Mouse (Mus musculus) megakaryocyte-erythroid progenitor cell, adult 5-6 weeks (primary cell): Measurements from ENCODE around the gene Farp2. TPM values are rescaled to one million over a fixed set of nuclear protein-coding genes. Genes with fewer than 3 reads are reported as not detected.

Source experiments
- ATAC-seq: replicated peaks from 2 replicates; pipeline ENCODE4 v1.8.0; 2016; ENCODE audit warnings: mild to moderate bottlenecking, inconsistent platforms; ENCODE audit not compliant: severe bottlenecking, poor library complexity, low FRiP score, low TSS enrichment
- total RNA-seq, 2 experiments: library from RNA; stranded (forward) in 1 of 2; stranded (reverse) in 1 of 2; fragments of 200-1000, 215-1000 nt in 1 of 2; fragments of >200 nt in 1 of 2; fragmentation: Nextera tagmentation in 1 of 2; gene quantifications; 2 replicates each; pipeline ENCODE4 v1.2.3; 2014 to 2017

Gene Farp2
- total RNA-seq, 2 experiments from 2014 or later = 2.0 to 3.0 TPM

DNA sequence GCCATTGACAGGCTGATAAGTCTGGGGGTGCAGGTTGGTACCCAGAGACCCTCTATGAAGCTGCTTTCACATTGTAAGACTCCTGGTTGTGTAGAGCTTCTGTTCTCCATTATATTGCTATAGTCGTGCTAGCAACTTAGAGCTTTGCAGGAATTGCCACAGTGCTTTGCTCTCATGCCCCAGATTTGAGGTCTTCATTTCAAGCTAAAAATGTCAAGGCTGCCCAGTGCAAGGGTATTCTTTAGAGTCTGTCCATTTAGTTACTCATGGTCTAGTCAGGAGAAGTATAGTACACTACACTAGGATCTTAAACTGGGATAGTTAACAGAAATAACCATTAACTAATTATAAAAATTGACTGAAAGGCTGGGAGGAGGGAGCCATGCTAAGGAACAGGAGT, 35.4 kb downstream of the Farp2 start:
- no peak for ATAC-seq

DNA sequence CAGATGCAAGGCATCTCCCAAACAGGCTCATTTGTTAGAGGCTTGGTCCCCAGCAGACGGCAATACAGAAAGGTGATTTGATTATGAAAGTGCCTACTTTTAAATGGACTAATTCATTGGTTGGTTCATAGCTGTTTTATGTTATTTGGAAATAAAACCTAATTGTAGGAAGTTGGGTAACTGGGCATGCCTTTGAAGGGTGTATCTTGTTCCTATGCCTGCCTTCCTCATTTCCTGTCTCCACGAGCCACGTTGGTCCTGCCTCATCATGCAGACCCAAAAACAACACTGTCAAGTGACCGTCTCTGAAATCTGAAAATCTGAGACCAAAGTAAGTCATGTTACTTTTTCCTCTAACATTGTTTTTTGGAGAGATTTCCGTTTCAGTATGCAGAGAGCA, 39.5 kb downstream of the Farp2 start:
- no peak for ATAC-seq

DNA sequence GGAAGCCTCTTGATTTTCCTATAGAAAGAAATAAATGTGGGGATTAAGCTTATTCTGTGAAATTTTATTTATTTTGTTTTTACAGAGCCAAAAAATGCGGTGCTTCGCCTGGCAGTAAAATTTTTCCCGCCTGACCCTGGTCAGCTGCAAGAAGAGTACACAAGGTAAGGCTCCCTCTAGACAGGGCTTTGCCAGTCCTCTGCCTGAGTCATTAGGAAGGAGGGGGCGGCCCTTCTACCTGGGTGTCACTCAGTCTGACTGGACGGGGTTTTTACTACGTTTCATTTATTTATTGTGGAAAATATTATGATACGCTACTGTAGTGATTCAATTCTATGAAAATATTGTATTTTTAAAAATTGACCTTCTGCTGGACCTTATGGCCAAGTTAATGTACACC, 51.3 kb downstream of the Farp2 start:
- ATAC-seq = no peak

DNA sequence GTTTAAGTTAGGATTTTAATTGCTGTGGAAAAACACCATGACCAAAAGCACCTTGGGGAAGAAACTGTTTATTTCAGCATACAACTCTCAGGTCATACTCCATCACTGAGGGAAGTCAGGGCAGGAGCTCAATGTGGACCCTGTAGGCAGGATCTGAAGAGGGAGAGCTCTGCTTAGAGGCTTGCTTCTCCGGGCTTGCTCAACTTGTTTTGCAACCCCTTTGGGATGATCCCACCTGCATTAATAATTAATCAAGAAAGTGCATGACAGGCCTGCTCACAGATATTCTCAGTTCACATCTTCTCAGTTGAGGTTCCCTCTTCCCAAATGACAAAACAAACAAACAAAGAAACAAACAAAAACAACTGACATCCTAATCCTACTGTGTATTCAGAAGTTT, 51.8 kb downstream of the Farp2 start:
- ATAC-seq = no peak

DNA sequence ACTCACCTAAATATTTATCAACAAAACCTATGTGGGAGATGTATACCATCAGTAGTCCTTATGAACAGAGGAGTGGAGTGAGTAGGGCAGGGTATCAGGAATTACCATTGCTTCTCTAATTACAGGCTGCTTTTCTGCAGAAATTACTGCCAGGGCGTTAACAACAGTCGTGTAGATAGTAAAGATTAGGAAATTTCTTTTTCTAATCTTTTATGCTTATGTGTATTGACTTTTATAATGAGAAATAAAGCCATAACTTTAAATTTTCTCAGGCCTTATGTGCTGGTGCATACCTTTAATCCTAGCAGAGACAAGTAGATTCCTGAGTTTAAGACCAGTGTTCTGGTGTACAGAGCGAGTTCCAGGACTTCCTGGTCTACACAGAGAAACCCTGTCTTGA, 52.9 kb downstream of the Farp2 start:
- ATAC-seq = no peak

DNA sequence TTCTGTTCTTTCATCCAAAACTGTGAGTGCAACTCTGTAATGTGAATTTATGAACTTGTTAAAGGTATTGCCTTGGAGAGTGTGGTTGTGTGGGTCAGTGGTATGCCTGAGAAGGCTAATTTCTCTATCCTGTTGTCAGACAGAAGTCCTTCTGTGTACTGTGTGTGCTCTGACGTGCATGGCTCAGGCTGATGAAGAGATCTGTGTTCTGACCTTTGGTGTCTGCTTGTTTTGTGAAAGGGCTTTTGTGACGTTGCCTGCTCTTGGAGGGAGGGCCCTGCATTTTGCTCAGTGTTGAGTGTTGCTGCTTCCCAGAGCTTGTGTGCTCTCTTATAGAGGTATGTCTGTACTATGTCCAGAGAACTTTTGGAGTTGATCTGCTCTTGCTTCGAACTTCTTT, 55.1 kb downstream of the Farp2 start:
- no peak for ATAC-seq

DNA sequence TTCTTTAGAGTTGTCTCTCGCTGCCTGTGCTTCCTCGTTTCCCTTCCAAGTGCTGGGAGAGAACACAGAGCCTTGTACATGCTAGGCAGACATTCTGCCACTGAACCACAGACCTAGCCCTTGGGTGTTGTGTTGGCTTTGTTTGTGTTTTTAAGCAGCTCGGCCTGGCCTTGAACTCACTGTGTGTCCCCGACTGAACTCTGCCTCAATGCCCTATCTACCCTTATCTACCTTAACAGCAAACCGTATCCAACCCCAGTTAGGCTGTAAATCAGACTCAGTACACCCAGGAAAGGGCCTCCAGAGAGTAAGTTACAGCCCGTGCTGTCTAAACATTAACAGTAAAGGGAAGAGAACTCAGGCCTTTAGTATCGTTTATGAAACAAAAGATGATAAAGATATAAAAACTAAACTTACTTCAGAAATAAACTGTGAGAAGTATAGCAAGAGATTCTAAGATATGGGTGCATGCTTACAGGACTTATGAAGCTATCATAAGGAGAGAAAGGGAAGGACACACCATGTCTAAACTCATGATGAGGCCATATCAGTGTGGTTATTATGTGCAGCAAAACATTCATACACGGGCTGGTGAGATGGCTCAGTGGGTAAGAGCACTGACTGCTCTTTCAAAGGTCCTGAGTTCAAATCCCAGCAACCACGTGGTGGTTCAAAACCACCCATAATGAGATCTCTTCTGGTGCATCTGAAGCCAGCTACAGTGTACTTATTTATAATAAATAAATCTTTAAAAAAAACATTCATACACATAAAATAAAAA, 56.0 kb downstream of the Farp2 start:
- ATAC-seq = peak; percentile 64

DNA sequence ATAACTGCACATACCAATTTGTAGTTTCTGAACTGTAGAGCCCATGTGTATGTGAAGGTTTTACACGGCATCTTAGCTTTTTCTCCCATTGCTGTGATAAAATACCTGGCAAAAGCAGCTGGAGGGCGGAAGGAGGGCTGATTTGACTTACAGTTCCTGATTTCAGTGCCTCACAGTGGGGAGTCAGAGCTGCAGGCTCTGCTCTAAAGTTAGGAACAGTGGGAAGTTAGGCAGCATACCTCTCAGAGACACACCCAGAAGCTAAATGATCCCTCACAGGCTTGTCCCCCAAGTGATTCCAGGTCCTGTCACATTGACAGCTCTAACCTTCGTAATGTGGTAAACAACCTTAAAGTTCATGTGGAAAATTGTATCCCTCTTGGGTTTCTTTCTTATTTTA, 65.2 kb downstream of the Farp2 start:
- ATAC-seq = no peak

DNA sequence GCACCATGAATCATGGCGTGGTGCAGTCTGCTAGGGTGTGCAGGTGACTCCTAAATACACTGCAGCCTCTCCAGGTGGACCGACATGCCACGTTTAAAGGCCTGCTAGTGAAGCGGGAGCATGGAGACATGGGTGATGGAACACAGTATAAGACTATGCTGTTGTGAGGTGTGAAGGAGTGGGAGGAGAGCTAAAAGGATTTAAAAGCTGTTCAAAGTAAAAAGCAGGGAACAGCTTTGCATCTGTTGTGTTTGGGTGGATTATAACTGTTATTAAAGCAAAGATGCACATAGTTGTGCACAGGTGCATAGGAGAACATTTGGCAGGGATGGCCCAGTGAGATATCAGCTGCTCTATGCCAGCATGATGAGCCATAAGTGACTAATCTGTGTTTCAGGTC, 66.0 kb downstream of the Farp2 start:
- no peak for ATAC-seq

DNA sequence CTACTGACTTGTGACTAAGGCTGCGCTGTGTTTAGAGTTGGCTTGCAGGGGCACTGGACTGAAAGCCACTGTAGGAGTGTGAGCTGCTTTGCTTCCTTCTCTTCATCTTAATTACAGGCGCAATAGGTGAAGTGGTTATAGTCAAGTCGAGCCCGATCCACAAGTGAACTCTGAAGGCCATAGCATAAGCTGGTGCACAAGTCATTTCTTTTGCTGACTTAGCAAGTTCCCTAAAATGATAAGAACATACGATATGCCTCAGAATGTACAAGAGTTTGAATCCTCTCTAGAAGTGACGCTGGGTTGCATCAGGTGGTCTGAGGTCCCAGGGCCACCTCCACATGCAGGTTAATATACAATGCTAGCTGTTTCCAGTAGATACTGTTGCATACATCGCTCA, 69.7 kb downstream of the Farp2 start:
- ATAC-seq = no peak

DNA sequence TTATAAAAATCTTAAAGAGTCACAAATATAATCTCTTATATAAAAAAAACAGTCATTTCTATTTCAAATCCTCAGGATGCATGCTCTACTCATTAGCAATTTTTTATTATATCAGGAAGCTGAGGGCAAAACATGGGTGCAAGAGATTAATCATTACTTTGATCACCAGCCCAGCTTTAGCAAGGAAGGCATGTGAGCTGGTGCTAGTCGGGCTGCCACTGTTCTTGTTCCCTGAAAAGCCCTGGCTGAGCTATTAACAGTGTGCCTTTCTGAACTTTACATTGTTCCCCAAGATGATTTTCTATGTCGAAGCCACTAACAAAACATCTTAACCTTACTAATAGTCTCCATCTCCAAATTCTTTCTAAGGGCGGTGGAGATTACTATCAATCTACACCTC, 76.5 kb downstream of the Farp2 start:
- ATAC-seq = no peak

DNA sequence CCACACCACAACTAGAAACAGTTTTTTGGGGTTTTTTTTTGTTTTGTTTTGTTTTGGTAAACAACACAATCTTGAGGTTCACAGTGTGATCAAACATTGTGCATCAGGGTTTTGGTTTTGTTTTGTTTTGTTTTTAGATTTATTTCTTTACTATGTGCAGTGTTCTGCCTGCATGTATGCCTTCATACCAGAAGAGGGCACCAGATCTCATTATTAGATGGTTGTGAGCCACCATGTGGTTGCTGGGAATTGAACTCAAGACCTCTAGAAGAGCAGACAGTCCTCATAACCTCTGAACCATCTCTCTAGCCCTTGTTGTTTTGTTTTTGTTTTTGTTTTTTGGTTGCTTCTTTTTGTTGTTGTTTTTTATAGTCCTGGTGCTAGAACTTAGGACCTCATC, 82.1 kb downstream of the Farp2 start:
- no peak for ATAC-seq

DNA sequence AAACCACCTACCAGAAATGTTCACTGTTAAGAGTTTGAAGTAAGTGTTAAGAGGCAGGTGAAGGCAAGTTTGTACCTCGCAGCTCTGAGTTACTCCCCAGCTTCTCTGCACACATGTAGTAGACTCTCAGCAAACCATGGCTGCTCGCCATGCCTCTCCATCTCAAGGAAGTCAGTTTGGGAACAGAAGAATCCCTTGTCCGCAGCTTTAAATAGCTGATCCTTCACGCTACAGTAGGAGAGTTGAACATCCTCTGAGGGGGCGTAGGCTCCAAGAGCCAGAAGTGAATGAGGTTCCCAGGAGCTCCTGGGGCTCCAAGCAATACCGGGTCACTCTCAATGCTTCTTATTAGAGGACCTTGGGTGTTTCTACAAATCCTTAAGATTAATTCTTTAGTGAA, 84.0 kb downstream of the Farp2 start:
- ATAC-seq = no peak

DNA sequence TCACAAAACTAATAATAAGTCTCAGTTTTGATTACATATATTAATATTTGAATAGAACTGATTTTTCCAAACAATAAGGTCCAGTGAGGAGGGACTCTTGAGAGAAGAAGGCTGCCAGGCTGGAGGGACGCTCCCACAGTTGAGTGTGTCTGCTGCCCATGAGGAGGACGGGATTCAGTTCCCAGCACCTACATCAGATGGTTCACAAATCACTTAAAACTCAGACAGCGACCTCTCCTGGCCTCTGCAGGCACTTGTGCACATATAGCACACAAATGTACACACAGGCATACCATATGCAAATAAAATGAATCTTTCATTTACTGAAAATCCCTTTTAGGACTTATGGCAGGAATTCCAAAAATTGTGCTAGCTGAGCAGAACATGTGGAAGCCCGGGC, 91.0 kb downstream of the Farp2 start:
- no peak for ATAC-seq

DNA sequence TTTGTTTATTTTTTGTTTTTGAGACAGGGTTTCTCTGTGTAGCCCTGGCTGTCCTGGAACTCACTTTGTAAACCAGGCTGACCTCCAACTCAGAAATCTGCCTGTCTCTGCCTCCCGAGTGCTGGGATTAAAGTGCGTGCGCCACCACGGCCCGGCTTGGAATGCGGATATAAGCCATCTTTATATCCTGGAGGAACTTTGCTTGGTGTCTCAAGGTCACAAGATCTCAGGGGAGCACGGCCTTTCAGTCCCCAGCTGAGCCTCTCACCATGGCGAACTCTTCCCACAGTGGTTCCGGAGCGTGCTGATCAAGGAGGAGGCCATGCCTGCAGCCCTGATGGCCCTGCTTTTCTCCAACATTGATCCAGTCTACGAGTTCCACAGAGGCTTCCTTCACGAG, 92.0 kb downstream of the Farp2 start:
- no peak for ATAC-seq

DNA sequence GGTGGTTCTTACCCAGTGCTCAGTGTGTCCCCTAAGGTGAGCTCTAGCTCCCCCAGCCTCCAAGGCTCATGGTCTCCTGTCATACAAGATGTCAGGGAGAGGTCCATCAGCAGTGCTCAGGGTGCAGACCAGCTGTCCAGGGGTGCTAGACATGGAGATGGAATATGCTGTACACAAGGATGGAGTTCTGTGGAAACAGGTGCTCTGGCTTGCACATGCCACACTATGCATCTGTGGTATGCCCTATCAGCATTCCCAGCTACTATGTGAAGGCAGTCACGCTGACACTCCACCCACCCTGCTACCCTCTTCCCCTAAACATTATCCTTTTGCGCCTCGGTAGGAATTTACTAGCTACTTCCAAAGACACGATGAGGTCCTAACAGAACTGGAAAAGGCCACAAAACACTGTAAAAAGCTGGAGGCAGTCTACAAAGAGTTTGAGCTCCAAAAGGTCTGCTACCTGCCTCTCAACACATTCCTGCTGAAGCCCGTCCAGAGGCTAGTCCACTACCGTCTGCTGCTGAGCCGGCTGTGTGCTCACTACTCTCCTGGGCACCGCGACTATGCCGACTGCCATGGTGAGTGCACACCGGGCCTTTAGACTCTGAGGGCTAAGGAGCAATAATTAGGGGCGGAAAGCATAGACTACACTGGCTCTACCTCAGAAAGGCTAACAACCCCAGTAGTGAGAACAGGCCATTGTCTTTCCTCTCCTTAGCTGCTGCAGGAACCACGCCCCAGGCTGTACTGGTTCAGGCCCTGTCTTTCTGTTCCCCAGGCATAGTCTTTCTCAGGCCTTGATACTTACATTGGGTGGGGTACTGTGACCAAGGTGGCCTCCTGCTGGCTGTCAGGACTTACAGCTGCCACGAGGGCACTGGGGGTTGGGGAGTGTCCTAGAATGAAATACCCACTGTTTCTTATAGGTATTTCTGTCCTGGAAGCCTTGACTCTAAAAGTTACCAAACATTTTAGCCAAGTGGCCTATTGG, 95.5 kb downstream of the Farp2 start:
- ATAC-seq = peak; percentile 56

DNA sequence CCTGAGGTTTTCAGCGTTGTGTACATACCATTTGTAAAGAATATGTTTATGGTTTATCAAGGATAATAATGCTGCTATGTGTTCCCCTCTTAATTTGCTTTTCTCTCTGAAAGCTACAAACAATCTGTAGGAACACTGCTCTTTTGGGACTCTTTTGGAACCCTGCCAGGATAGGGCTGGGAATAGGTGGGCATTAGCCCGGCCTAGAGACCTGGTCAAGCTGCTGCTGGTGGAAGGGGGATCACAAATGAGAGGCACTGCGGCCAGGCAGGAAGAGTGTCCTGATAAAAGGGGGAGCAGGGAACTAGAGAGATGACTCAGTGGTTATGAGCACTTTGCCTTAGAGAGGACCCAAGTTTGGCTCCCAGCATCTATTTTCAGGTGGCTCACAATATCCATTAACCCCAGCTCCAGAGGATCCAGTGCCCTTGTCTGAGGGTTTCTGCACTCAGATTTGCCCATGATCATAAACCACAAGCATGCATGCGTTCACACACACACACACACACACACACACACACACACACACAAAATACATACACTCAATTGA, 96.9 kb downstream of the Farp2 start:
- no peak for ATAC-seq

DNA sequence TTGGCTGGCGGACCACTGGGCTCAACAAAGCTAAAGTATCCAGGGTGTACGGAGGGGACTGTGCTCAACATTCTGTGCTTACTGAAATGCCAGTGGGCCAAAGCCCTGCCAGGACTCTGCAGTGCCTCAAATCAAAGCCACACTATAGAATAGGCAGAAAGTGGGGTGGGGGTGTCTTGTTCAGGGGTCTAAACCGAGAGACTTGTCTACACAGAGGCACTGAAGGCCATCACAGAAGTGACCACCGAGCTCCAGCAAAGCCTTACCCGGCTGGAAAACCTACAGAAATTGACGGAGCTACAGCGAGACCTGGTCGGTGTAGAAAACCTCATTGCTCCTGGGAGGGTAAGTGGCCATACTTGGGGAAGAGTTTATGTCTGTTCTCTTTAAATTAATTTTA, 97.9 kb downstream of the Farp2 start:
- no peak for ATAC-seq

DNA sequence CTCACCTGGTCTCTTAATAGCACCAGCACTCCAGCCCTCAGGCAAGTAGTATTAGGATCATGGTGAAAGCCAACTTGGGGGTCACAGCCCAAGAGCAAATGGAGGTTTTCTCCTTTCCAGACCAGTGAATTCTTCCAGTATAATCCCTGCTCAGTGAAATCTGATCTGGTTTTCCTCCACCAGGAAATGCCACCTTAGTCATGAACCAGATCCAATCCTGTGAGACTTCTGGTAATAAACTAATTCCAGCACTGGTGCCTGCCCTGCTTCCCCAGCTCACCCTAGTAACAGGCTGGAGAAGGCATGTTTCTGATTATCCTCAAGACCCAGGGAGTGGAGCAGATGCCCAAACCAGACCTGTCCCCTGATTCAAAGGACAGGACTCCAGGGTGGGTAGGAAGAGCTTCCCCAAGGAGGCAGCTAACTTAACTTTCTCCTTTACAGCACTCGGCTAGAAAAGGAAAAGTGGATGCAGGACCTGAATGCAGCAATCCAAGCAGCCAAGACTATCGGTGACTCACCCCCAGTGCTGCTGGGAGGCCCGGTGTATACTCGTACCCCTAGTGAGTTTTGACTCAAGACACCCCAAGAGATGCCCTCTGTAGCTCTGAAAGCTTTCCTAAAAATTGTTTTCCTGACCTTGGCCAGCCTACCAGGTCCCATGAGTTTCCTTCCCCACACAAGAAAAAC, 106.3 kb downstream of the Farp2 start:
- ATAC-seq = no peak

DNA sequence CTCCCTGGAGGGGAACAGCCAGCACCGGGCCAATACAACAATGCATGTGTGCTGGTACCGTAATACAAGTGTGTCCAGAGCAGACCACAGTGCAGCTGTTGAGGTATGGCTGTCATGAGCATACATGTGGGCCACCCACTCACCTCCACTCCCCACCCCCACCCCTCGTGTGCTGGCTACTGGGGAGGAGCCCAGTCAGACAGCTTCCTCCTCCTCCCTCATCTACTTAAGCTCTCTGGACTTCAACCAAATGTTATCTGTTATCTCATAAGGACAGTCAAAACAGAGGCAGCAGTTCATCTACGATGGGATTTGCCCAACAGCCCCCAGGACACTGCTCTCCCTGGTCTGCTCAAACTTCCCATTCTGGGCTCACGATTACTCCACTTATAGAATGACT, 107.1 kb downstream of the Farp2 start:
- peak; percentile 82 for ATAC-seq
